Mouse (Mus musculus): Measurements from ENCODE around the gene Bola1. TPM values are rescaled to one million over a fixed set of nuclear protein-coding genes. Genes with fewer than 3 reads are reported as not detected.
A peak's percentile ranks its signal among the peaks of the same experiment; 100 is the strongest.
"Not testable (repeated sequence)": the region's sequence is repeated elsewhere in the genome, so short reads cannot be mapped to it uniquely, and the experiment has no call there.

Bola1 gene
- polyA plus RNA-seq, 1 experiment = 114 TPM

DNA sequence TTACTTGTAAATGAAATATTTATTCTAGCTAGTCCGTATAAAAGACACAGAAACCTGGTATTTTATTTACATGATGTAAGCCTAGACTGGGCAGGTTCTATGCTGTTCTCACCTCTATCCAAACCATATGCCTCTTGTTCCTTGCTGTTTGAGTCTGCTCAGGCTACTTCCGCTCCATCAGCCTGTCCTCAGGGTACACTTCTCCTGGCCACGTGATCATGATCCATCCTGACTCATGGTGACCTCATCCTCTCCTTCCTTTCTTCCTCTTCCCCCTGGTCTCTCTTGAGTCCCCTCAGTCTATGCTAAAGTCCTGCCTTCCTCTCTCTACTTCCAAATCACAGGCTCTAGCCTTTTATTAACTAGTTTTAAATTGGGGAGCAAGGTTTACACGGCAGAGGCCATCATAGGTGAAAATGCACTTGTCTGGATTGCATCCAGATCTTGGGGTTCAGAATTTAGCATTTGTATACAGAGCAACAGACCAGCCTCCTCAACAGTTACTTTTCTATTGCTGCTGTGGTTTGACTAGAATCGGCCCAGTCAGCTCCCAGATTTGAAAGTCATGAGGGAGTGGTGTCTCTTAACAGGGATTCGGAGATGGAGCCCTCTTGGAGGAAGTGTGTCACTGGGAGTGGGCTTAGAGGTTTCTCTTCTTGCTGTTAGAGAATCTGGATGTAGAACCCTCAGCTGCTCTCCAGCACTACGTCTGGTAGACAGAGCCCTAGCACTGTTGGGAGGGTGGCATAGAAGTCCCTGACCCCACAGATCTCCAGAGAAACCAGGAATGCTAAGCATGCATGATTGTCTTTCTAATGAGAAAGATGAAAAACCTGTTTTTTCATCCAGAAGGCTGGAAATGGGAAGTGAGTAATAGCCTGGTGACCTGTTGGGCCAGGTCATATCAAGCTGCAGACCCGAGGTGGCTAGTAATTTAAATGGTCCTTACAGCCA lies 7.5 kb upstream of the Bola1 start:
- H3K27me3 ChIP-seq (replicated peaks) = no peaks in the 10 kb centered on the region
- H3K4me1 ChIP-seq = peaks cover 84% of the 10 kb centered on the region
- H3K9me3 ChIP-seq = no peaks in the 10 kb centered on the region
- H3K4me3 ChIP-seq (replicated peaks) = peak overlapping the region; percentile 77
- H3K36me3 ChIP-seq (replicated peaks; ENCODE audit: low read length) = no peaks in the 10 kb centered on the region
- TF ChIP-seq GATA1 (IDR thresholded peaks at IDR 0.05; ENCODE audit: borderline replicate concordance, low read length) (no peak), FLI1 (IDR thresholded peaks at IDR 0.05; ENCODE audit: low read length) (no peak)

DNA sequence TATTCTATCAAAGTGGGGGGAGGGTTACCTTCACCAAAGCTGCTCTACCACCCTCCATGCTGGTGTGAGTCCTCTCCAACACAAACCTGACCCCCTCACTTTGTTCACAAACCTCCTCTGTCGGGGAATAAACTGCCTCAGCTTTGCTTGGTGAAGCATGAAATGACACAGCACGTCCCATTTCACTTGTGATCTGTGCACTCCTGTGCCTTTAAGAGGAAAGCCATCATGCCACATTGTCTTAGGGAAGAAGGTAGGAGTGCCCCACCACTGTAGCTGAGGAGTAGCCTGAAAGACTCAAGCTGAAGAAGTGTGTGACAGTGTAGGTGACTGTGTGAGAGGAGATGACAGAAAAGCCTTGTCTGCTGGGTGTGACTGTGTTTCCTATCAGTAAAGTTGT lies 5.9 kb upstream of the Bola1 start:
- Histone ChIP-seq H3K9me3 (no peaks in the 10 kb centered on the region), H3K36me3 (replicated peaks; ENCODE audit: low read length) (no peaks in the 10 kb centered on the region), H3K27me3 (replicated peaks) (no peaks in the 10 kb centered on the region), H3K4me1 (peaks cover 78% of the 10 kb centered on the region), H3K4me3 (replicated peaks) (peak overlapping the region; percentile 62)
- TF ChIP-seq FLI1 (IDR thresholded peaks at IDR 0.05; ENCODE audit: low read length) (no peak), GATA1 (IDR thresholded peaks at IDR 0.05; ENCODE audit: borderline replicate concordance, low read length) (no peak)

DNA sequence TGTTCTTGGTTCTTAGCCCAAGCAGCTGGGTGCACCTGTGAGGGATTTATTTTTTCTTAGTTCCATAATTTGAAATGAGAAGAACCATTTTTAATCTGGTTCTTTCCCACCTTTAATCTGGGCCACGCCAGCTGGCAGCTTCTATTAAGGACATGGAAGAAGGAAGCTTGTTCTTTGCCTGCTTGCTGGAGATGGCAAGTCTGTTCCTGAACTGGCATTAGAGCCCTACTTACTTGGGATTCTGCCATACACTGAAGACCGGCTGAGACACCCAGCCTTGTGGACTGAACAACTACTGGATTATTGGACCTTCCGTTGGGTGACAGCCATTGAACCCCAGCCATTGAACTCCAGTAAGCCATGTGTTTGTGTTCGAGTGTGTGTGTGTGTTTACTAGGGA lies 3.3 kb upstream of the Bola1 start:
- Histone ChIP-seq H3K36me3 (replicated peaks; ENCODE audit: low read length) (no peaks in the 10 kb centered on the region), H3K27me3 (replicated peaks) (no peaks in the 10 kb centered on the region), H3K4me1 (peaks cover 71% of the 10 kb centered on the region), H3K9me3 (no peaks in the 10 kb centered on the region), H3K4me3 (replicated peaks) (peak overlapping the region; percentile 95)
- TF ChIP-seq FLI1 (IDR thresholded peaks at IDR 0.05; ENCODE audit: low read length) (no peak), GATA1 (IDR thresholded peaks at IDR 0.05; ENCODE audit: borderline replicate concordance, low read length) (no peak)

DNA sequence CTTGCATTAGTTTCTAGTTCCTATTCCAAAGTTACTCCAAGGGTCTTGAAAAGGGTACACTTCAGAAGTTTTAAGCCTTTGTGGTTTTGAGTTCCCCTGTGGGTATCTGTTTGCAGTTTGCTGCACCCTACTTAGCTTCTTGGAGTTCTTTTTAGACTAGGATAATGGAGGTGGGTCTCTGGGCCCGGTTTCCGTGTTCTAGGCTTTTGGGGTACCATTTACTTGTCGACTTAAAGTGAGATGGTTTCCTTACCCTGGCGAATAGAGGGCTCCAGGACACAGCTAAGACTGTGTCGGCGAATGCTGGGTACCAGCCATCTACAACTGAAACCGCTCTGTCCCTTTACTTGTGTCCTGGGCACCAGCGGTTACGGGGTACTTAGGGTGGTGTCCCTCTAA lies 2.1 kb upstream of the Bola1 start:
- no peak for TF ChIP-seq GATA1 (IDR thresholded peaks at IDR 0.05; ENCODE audit: borderline replicate concordance, low read length)
- TF ChIP-seq FLI1 (IDR thresholded peaks at IDR 0.05; ENCODE audit: low read length) = no peak
- no peaks in the 10 kb centered on the region for H3K9me3 ChIP-seq
- H3K4me1 ChIP-seq = peaks cover 62% of the 10 kb centered on the region
- no peaks in the 10 kb centered on the region for H3K36me3 ChIP-seq (replicated peaks; ENCODE audit: low read length)
- peak overlapping the region; percentile 95 for H3K4me3 ChIP-seq (replicated peaks)
- H3K27me3 ChIP-seq (replicated peaks) = no peaks in the 10 kb centered on the region

DNA sequence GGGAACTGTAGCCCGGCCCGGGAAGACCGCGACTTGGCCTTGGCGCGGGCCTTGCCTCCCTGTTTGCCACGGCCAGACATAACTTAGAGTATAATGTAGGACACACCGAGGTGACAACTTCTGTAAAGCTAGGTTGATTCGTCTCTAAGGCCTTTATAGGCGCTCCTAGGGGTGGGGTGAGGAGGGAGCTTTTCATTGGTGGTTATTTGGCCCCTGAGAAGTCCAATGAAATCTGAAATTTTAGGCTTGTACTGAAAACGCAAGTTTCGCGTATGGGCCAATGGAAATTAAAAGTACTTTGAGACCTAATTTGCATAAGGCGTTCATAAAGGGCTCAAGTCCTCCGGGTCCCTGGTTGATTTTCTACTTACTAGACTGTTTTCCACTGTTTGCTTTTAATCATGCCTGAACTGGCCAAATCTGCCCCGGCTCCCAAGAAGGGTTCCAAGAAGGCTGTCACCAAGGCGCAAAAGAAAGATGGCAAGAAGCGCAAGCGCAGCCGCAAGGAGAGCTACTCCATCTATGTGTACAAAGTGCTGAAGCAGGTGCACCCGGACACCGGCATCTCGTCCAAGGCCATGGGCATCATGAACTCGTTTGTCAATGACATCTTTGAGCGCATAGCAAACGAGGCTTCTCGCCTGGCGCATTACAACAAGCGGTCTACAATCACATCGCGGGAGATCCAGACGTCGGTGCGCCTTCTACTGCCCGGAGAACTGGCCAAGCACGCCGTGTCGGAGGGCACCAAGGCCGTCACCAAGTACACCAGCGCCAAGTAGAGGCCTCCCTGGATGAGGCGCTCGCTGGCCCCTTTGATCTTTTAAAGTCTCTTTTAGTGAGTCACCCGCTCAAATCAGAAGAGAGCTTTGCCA lies 1.5 kb upstream of the Bola1 start, which contains the start of the genes Hist2h2ac and Hist2h2be:
Hist2h2ac (minus strand) TSS at position 116 of the 875 bp plus-strand sequence.
Hist2h2be (plus strand) TSS at position 355 of the 875 bp plus-strand sequence.
- Histone ChIP-seq H3K4me3 (replicated peaks) (peak within 1 kb of the TSS; percentile 95), H3K27me3 (replicated peaks) (no peaks in the 10 kb centered on the region), H3K4me1 (peaks cover 56% of the 10 kb centered on the region), H3K36me3 (replicated peaks; ENCODE audit: low read length) (no peaks in the 10 kb centered on the region), H3K9me3 (no peaks in the 10 kb centered on the region)
- TF ChIP-seq FLI1 (IDR thresholded peaks at IDR 0.05; ENCODE audit: low read length) = no peak
- no peak for TF ChIP-seq GATA1 (IDR thresholded peaks at IDR 0.05; ENCODE audit: borderline replicate concordance, low read length)

DNA sequence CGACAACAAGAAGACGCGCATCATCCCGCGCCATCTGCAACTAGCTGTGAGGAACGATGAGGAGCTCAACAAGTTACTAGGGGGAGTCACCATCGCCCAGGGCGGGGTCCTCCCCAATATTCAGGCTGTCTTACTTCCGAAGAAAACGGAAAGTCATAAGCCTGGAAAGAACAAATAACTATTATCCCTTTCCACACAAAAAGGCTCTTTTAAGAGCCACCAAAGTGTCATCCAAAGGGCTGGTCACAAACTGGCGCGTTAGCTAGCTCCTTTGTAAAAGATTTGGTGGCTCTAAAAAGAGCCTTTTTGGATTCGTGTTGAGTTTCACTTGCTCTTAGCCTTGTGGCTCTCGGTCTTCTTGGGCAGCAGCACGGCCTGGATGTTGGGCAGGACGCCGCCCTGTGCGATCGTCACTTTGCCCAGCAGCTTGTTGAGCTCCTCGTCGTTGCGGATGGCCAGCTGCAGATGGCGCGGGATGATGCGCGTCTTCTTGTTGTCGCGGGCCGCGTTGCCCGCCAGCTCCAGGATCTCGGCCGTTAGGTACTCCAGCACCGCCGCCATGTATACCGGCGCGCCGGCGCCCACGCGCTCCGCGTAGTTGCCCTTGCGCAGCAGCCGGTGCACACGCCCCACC lies 739 bp upstream of the Bola1 start:
- peak overlapping the region; percentile 95 for H3K4me3 ChIP-seq (replicated peaks)
- not testable (repeated sequence) for H3K36me3 ChIP-seq (replicated peaks; ENCODE audit: low read length); H3K27me3 ChIP-seq (replicated peaks); H3K9me3 ChIP-seq
- H3K4me1 ChIP-seq = peaks cover 52% of the 10 kb centered on the region

DNA sequence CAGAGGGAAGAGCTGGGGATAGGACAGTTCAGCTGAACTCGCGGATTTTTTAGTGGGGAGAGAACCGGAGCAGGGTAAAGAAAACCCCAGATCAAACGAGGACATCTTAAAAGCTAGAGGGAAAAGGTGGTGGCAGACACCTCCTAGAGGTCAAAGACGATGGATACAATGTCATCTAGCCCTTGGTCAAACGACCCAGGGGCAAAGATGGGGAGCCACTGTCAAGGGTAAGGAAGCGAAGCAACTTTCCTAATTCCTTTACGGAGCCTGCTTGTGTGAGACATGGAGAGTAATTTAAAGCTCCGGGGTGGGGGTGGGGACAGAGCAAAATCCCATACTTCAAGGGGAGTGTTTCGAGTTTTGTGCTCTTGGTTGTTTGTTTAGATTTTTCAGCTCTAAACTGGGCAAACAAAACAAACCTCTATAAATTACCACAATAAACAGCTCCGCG lies 293 bp downstream of the Bola1 start:
- no peaks in the 10 kb centered on the region for H3K27me3 ChIP-seq (replicated peaks)
- peaks cover 42% of the 10 kb centered on the region for H3K4me1 ChIP-seq
- H3K4me3 ChIP-seq (replicated peaks) = peak overlapping the region; percentile 92
- TF ChIP-seq GATA1 (IDR thresholded peaks at IDR 0.05; ENCODE audit: borderline replicate concordance, low read length) (no peak), FLI1 (IDR thresholded peaks at IDR 0.05; ENCODE audit: low read length) (no peak)
- no peaks in the 10 kb centered on the region for H3K9me3 ChIP-seq
- H3K36me3 ChIP-seq (replicated peaks; ENCODE audit: low read length) = no peaks in the 10 kb centered on the region

DNA sequence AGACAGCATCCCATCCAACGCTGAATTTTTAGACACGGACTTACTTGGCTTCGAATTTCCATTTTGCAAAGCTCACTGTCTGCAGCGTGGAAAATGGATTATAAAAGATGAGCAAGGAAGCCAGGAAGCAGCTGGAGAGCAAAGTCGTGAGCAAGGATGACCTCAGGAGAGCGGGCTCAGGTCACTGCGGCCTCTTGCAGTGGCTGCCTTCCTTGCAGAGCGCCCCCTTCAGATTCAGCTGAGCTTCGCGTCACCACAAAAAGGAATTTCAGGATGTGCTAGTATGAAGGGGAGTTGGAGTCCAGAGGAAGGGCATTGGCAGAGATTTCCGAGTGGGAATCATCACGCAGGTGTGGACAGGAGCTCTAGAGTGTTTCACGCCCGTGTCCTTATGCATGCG lies 10.3 kb downstream of the Bola1 start:
- Histone ChIP-seq H3K4me3 (replicated peaks) (no peak overlapping the region), H3K4me1 (peaks cover 19% of the 10 kb centered on the region), H3K9me3 (peaks cover 7% of the 10 kb centered on the region), H3K27me3 (replicated peaks) (peaks cover 1% of the 10 kb centered on the region), H3K36me3 (replicated peaks; ENCODE audit: low read length) (no peaks in the 10 kb centered on the region)
- TF ChIP-seq GATA1 (IDR thresholded peaks at IDR 0.05; ENCODE audit: borderline replicate concordance, low read length) (no peak), FLI1 (IDR thresholded peaks at IDR 0.05; ENCODE audit: low read length) (no peak)

DNA sequence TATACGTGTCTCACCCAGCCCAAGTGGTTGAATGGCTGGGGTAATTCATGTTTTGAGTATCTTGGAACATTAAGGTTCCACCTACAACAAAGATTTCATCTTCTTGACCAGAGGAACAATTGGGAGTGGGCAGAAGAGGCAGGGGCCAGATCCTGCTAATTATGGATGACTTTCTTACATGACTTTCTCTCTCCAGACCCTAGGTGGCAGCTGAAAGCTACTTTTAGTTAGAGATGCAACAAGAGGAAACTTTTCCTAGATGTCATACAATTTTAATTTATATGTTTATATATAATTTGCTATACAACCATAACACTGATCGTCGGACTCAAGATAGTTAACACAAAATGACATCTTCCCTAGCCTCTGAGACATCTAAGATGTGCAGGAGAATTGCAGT lies 11.7 kb downstream of the Bola1 start:
- Histone ChIP-seq H3K27me3 (replicated peaks) (peaks cover 1% of the 10 kb centered on the region), H3K36me3 (replicated peaks; ENCODE audit: low read length) (no peaks in the 10 kb centered on the region), H3K9me3 (peaks cover 7% of the 10 kb centered on the region), H3K4me1 (peaks cover 19% of the 10 kb centered on the region), H3K4me3 (replicated peaks) (no peak overlapping the region)
- TF ChIP-seq FLI1 (IDR thresholded peaks at IDR 0.05; ENCODE audit: low read length) = no peak
- TF ChIP-seq GATA1 (IDR thresholded peaks at IDR 0.05; ENCODE audit: borderline replicate concordance, low read length) = no peak
